Mouse (Mus musculus): Measurements from ENCODE around the gene Usb1. TPM values are rescaled to one million over a fixed set of nuclear protein-coding genes. Genes with fewer than 3 reads are reported as not detected.

Usb1 gene
- polyA plus RNA-seq, 1 experiment from 2014 or later: 31.0 TPM

- Histone ChIP-seq H3K27me3 (ENCODE audit: control insufficient read depth, insufficient read depth, low read length) (no peaks in the 10 kb centered on the region), H3K9ac (no peak overlapping the region), H3K4me3 (replicated peaks; ENCODE audit: low read length) (no peak overlapping the region), H3K9me3 (ENCODE audit: control insufficient read depth, low read length) (no peaks in the 10 kb centered on the region), H3K4me1 (replicated peaks; ENCODE audit: control insufficient read depth, insufficient read depth, low read length) (no peaks in the 10 kb centered on the region), H3K36me3 (replicated peaks; ENCODE audit: control insufficient read depth, insufficient read depth) (no peaks in the 10 kb centered on the region), H3K27ac (no peak overlapping the region), H3K4me2 (replicated peaks) (no peak overlapping the region)
- DNase-seq (ENCODE audit: low spot score) (no peak), ATAC-seq (ENCODE audit: low FRiP score) (no peak)
- 91% methylated on average over 6 of the region's 6 CpGs for WGBS
Observed at GRCm38 (mm10) chr8:95313857-95314256, 18.2 kb upstream of the Usb1 start.

- Histone ChIP-seq H3K27me3 (ENCODE audit: control insufficient read depth, insufficient read depth, low read length) (no peaks in the 10 kb centered on the region), H3K4me2 (replicated peaks) (no peak overlapping the region), H3K9ac (no peak overlapping the region), H3K36me3 (replicated peaks; ENCODE audit: control insufficient read depth, insufficient read depth) (no peaks in the 10 kb centered on the region), H3K27ac (no peak overlapping the region), H3K4me3 (replicated peaks; ENCODE audit: low read length) (no peak overlapping the region), H3K9me3 (ENCODE audit: control insufficient read depth, low read length) (no peaks in the 10 kb centered on the region), H3K4me1 (replicated peaks; ENCODE audit: control insufficient read depth, insufficient read depth, low read length) (no peaks in the 10 kb centered on the region)
- 84% methylated on average over 2 of the region's 2 CpGs for WGBS
- no peak for DNase-seq (ENCODE audit: low spot score)
- ATAC-seq (ENCODE audit: low FRiP score): no peak
Observed at GRCm38 (mm10) chr8:95314707-95315106, 17.4 kb upstream of the Usb1 start.

GRCm38 (mm10) chr8:95315350-95315749, 16.7 kb upstream of the Usb1 start:
- 93% methylated on average over 1 of the region's 1 CpGs for WGBS
- no peak overlapping the region for H3K9ac ChIP-seq
- no peak overlapping the region for H3K27ac ChIP-seq
- H3K27me3 ChIP-seq (ENCODE audit: control insufficient read depth, insufficient read depth, low read length): no peaks in the 10 kb centered on the region
- no peak overlapping the region for H3K4me3 ChIP-seq (replicated peaks; ENCODE audit: low read length)
- H3K4me2 ChIP-seq (replicated peaks): no peak overlapping the region
- H3K36me3 ChIP-seq (replicated peaks; ENCODE audit: control insufficient read depth, insufficient read depth): no peaks in the 10 kb centered on the region
- 0 out of 2 replicates have a peak, but pooled peaks cover 4% of the 10 kb centered on the region for H3K4me1 ChIP-seq (replicated peaks; ENCODE audit: control insufficient read depth, insufficient read depth, low read length)
- DNase-seq (ENCODE audit: low spot score): no peak
- no peaks in the 10 kb centered on the region for H3K9me3 ChIP-seq (ENCODE audit: control insufficient read depth, low read length)
- no peak for ATAC-seq (ENCODE audit: low FRiP score)

- H3K27me3 ChIP-seq (ENCODE audit: control insufficient read depth, insufficient read depth, low read length): no peaks in the 10 kb centered on the region
- WGBS: 2% methylated on average over 41 of the region's 41 CpGs
- ATAC-seq (ENCODE audit: low FRiP score): peak; percentile 72
- peaks cover 4% of the 10 kb centered on the region; the same call in 1 of the 2 replicates for H3K4me1 ChIP-seq (replicated peaks; ENCODE audit: control insufficient read depth, insufficient read depth, low read length)
- H3K36me3 ChIP-seq (replicated peaks; ENCODE audit: control insufficient read depth, insufficient read depth): peaks cover 18% of the 10 kb centered on the region
- peak overlapping the region; percentile 65 for H3K4me2 ChIP-seq (replicated peaks)
- no peak overlapping the region for H3K27ac ChIP-seq
- H3K9me3 ChIP-seq (ENCODE audit: control insufficient read depth, low read length): no peaks in the 10 kb centered on the region
- peak overlapping the region; percentile 36 for H3K4me3 ChIP-seq (replicated peaks; ENCODE audit: low read length)
- peak overlapping the region; percentile 49 for H3K9ac ChIP-seq
- peak; percentile 60 for DNase-seq (ENCODE audit: low spot score)
Observed at GRCm38 (mm10) chr8:95320224-95321139, 11.6 kb upstream of the Usb1 start.

GRCm38 (mm10) chr8:95323201-95323600, 8.9 kb upstream of the Usb1 start:
- Histone ChIP-seq H3K9ac (no peak overlapping the region), H3K27ac (no peak overlapping the region), H3K27me3 (ENCODE audit: control insufficient read depth, insufficient read depth, low read length) (no peaks in the 10 kb centered on the region), H3K4me3 (replicated peaks; ENCODE audit: low read length) (no peak overlapping the region), H3K9me3 (ENCODE audit: control insufficient read depth, low read length) (no peaks in the 10 kb centered on the region), H3K4me1 (replicated peaks; ENCODE audit: control insufficient read depth, insufficient read depth, low read length) (peaks cover 4% of the 10 kb centered on the region; the same call in 1 of the 2 replicates), H3K4me2 (replicated peaks) (no peak overlapping the region), H3K36me3 (replicated peaks; ENCODE audit: control insufficient read depth, insufficient read depth) (peaks cover 45% of the 10 kb centered on the region)
- WGBS: 91% methylated on average over 3 of the region's 3 CpGs
- ATAC-seq (ENCODE audit: low FRiP score) (no peak), DNase-seq (ENCODE audit: low spot score) (no peak)

GRCm38 (mm10) chr8:95324646-95325045, 7.4 kb upstream of the Usb1 start:
- no peaks in the 10 kb centered on the region for H3K27me3 ChIP-seq (ENCODE audit: control insufficient read depth, insufficient read depth, low read length)
- H3K27ac ChIP-seq: 0 out of 2 replicates have a peak overlapping the region, but pooled peaks have one; percentile 12
- H3K36me3 ChIP-seq (replicated peaks; ENCODE audit: control insufficient read depth, insufficient read depth): peaks cover 59% of the 10 kb centered on the region
- no peak overlapping the region for H3K4me2 ChIP-seq (replicated peaks)
- H3K4me1 ChIP-seq (replicated peaks; ENCODE audit: control insufficient read depth, insufficient read depth, low read length): peaks cover 6% of the 10 kb centered on the region
- 0 out of 2 replicates have a peak overlapping the region, but pooled peaks have one; percentile 3 for H3K9ac ChIP-seq
- DNase-seq (ENCODE audit: low spot score) (no peak), ATAC-seq (ENCODE audit: low FRiP score) (no peak)
- H3K9me3 ChIP-seq (ENCODE audit: control insufficient read depth, low read length): no peaks in the 10 kb centered on the region
- H3K4me3 ChIP-seq (replicated peaks; ENCODE audit: low read length): no peak overlapping the region
- 25% methylated on average over 5 of the region's 5 CpGs for WGBS

- Histone ChIP-seq H3K36me3 (replicated peaks; ENCODE audit: control insufficient read depth, insufficient read depth) (peaks cover 59% of the 10 kb centered on the region), H3K4me3 (replicated peaks; ENCODE audit: low read length) (no peak overlapping the region), H3K27ac (no peak overlapping the region), H3K9me3 (ENCODE audit: control insufficient read depth, low read length) (no peaks in the 10 kb centered on the region), H3K4me2 (replicated peaks) (no peak overlapping the region), H3K4me1 (replicated peaks; ENCODE audit: control insufficient read depth, insufficient read depth, low read length) (peaks cover 13% of the 10 kb centered on the region), H3K9ac (no peak overlapping the region; the same call in 1 of the 2 replicates), H3K27me3 (ENCODE audit: control insufficient read depth, insufficient read depth, low read length) (no peaks in the 10 kb centered on the region)
- 93% methylated on average over 5 of the region's 5 CpGs for WGBS
- ATAC-seq (ENCODE audit: low FRiP score): no peak
- DNase-seq (ENCODE audit: low spot score): no peak
Observed at GRCm38 (mm10) chr8:95326822-95327221, 5.3 kb upstream of the Usb1 start.

GRCm38 (mm10) chr8:95327866-95328465, 4.1 kb upstream of the Usb1 start:
- peaks cover 17% of the 10 kb centered on the region for H3K4me1 ChIP-seq (replicated peaks; ENCODE audit: control insufficient read depth, insufficient read depth, low read length)
- H3K27me3 ChIP-seq (ENCODE audit: control insufficient read depth, insufficient read depth, low read length): no peaks in the 10 kb centered on the region
- H3K4me2 ChIP-seq (replicated peaks): no peak overlapping the region
- 87% methylated on average over 46 of the region's 46 CpGs for WGBS
- H3K4me3 ChIP-seq (replicated peaks; ENCODE audit: low read length): no peak overlapping the region
- no peak overlapping the region for H3K9ac ChIP-seq
- H3K36me3 ChIP-seq (replicated peaks; ENCODE audit: control insufficient read depth, insufficient read depth): peaks cover 59% of the 10 kb centered on the region
- H3K9me3 ChIP-seq (ENCODE audit: control insufficient read depth, low read length): no peaks in the 10 kb centered on the region
- DNase-seq (ENCODE audit: low spot score): no peak
- no peak overlapping the region for H3K27ac ChIP-seq
- ATAC-seq (ENCODE audit: low FRiP score): no peak

GRCm38 (mm10) chr8:95330367-95330766, 1.7 kb upstream of the Usb1 start:
- Histone ChIP-seq H3K27ac (no peak overlapping the region), H3K4me3 (replicated peaks; ENCODE audit: low read length) (peak overlapping the region; percentile 73), H3K4me1 (replicated peaks; ENCODE audit: control insufficient read depth, insufficient read depth, low read length) (peaks cover 17% of the 10 kb centered on the region), H3K4me2 (replicated peaks) (peak overlapping the region; percentile 72), H3K9me3 (ENCODE audit: control insufficient read depth, low read length) (no peaks in the 10 kb centered on the region), H3K9ac (peak overlapping the region; percentile 88), H3K36me3 (replicated peaks; ENCODE audit: control insufficient read depth, insufficient read depth) (peaks cover 48% of the 10 kb centered on the region), H3K27me3 (ENCODE audit: control insufficient read depth, insufficient read depth, low read length) (no peaks in the 10 kb centered on the region)
- ATAC-seq (ENCODE audit: low FRiP score) (no peak), DNase-seq (ENCODE audit: low spot score) (no peak)
- 94% methylated on average over 1 of the region's 1 CpGs for WGBS
